Mouse (Mus musculus) lung, postnatal 0 days (tissue): ENCODE data around the gene Ldha. TPM values are rescaled to one million over a fixed set of nuclear protein-coding genes. Genes with fewer than 3 reads are reported as not detected.
"Not testable (repeated sequence)": the region's sequence is repeated elsewhere in the genome, so short reads cannot be mapped to it uniquely, and the experiment has no call there.

Experiments used
- ATAC-seq: fragments of 200-750 bp; cut with Nextera tagmentation; 2 replicates; pipeline ENCODE4 v1.8.0; 2017; ENCODE audit warnings: moderate library complexity
- DNase-seq: peaks from one replicate; pipeline ENCODE4 v3.0.0-alpha.2; 2016; ENCODE audit warnings: low spot score
- H3K27ac ChIP-seq: fragments of 300-500 bp; sonication (generic); 2 replicates; pipeline ENCODE4 v1.5.1; 2014; ENCODE audit warnings: antibody characterized with exemption, mild to moderate bottlenecking, low read length, mixed read lengths
- H3K27me3 ChIP-seq: fragments of 300-500 bp; sonication (generic); replicated peaks from 2 replicates; pipeline ENCODE4 v1.6.1; 2014; ENCODE audit warnings: low read length, mixed read lengths; ENCODE audit not compliant: insufficient read depth
- H3K36me3 ChIP-seq: fragments of 300-500 bp; sonication (generic); 2 replicates; pipeline ENCODE4 v1.6.1; 2014; ENCODE audit warnings: low read length, mixed read lengths; ENCODE audit not compliant: insufficient read depth
- H3K4me1 ChIP-seq: fragments of 300-500 bp; sonication (generic); 2 replicates; pipeline ENCODE4 v1.6.1; 2014; ENCODE audit warnings: antibody characterized with exemption, low read depth, low read length, mixed read lengths; ENCODE audit not compliant: insufficient read depth
- H3K4me2 ChIP-seq: fragments of 300-500 bp; sonication (generic); replicated peaks from 2 replicates; pipeline ENCODE4 v1.6.1; 2014; ENCODE audit warnings: low read depth, mild to moderate bottlenecking, low read length, moderate library complexity, mixed read lengths
- H3K4me3 ChIP-seq: fragments of 300-500 bp; sonication (generic); 2 replicates; pipeline ENCODE4 v1.5.1; 2014; ENCODE audit warnings: low read depth, low read length
- H3K9ac ChIP-seq: fragments of 300-500 bp; sonication (generic); replicated peaks from 2 replicates; pipeline ENCODE4 v1.6.1; 2014; ENCODE audit warnings: low read depth, mild to moderate bottlenecking
- H3K9me3 ChIP-seq: fragments of 300-500 bp; sonication (generic); 2 replicates; pipeline ENCODE4 v1.6.1; 2016; ENCODE audit warnings: low read length, mixed read lengths
- CTCF ChIP-seq: IDR thresholded peaks from 2 replicates; pipeline ENCODE4 v1.5.1; 2016; ENCODE audit warnings: antibody characterized with exemption, mild to moderate bottlenecking
- EP300 ChIP-seq: IDR thresholded peaks from 2 replicates; pipeline ENCODE4 v1.6.1; 2016; ENCODE audit warnings: antibody characterized with exemption, mild to moderate bottlenecking, control low read depth
- WGBS: fragments of 180-500 bp; shearing (Covaris S2); extraction: QIAGEN DNeasy Blood & Tissue Kit; methylation state at CpG from one replicate; pipeline ENCODE4 v1.1.7; 2014; 5-methylcytosine and 5-hydroxymethylcytosine counted together
- polyA plus RNA-seq: library from polyadenylated mRNA; unstranded; fragments of >200 nt; fragmentation: Nextera tagmentation; extraction: Ambion mirVana; gene quantifications from 2 replicates; pipeline ENCODE4 v1.2.1, GENCODE M21; 2015

Gene Ldha
- polyA plus RNA-seq, 1 experiment from 2014 or later = 589 TPM

DNA sequence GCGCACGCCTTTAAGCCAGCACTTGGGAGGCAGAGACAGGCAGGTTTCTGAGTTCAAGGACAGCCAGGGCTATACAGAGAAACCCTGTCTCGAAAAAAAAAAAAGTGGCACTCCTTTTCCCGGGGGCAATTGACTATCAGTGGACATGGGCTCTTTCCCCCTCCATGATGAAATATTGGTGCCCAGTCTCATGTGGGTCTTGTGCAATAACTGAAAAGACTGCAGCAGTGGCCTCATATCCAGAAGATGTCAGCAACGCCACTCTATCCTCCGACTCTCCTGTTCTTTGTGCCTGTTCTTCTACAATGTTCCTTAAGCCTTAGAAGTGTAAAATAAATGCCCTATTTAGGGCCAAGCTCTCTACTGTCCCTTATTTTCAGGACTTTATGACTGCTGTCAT is 30.9 kb upstream of the Ldha start:
- 95% methylated on average over 6 of the region's 6 CpGs for WGBS
- TF ChIP-seq EP300 (no peak), CTCF (no peak)

DNA sequence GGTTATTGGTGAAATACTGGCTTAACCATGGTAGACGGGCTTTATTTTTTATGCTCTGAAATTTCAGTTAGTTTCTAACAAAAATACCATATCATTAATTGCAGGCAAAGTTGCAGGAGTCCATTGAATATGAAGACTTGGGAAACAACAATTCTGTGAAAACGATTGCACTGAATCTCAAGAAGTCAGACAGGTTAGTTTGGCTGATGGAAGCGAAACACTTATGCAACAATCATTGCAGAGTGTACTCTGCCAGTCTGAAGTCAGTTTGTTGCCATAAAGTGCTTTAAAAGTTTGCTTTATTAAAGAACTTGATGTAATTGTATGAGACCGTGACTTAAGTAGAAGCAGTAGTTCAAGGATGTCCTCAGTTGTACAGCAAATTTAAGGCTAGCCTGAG is 27.3 kb upstream of the Ldha start:
- no peak for ATAC-seq
- DNase-seq = no peak
- peaks cover 42% of the 10 kb centered on the region for H3K36me3 ChIP-seq
- no peaks in the 10 kb centered on the region for H3K4me1 ChIP-seq
- 83% methylated on average over 4 of the region's 4 CpGs for WGBS
- no peak overlapping the region for H3K4me2 ChIP-seq
- no peaks in the 10 kb centered on the region for H3K27me3 ChIP-seq
- no peak overlapping the region for H3K9ac ChIP-seq
- no peak overlapping the region for H3K27ac ChIP-seq
- H3K4me3 ChIP-seq = no peak overlapping the region
- TF ChIP-seq CTCF = no peak
- no peak for TF ChIP-seq EP300
- H3K9me3 ChIP-seq = no peaks in the 10 kb centered on the region

More for the DNA sequence above, 30.9 kb upstream of the Ldha start:
- no peak for ATAC-seq
- Histone ChIP-seq H3K9me3 (no peaks in the 10 kb centered on the region), H3K4me1 (no peaks in the 10 kb centered on the region), H3K9ac (no peak overlapping the region), H3K36me3 (peaks cover 23% of the 10 kb centered on the region), H3K27ac (no peak overlapping the region), H3K4me2 (no peak overlapping the region), H3K27me3 (no peaks in the 10 kb centered on the region), H3K4me3 (no peak overlapping the region)
- no peak for DNase-seq

DNA sequence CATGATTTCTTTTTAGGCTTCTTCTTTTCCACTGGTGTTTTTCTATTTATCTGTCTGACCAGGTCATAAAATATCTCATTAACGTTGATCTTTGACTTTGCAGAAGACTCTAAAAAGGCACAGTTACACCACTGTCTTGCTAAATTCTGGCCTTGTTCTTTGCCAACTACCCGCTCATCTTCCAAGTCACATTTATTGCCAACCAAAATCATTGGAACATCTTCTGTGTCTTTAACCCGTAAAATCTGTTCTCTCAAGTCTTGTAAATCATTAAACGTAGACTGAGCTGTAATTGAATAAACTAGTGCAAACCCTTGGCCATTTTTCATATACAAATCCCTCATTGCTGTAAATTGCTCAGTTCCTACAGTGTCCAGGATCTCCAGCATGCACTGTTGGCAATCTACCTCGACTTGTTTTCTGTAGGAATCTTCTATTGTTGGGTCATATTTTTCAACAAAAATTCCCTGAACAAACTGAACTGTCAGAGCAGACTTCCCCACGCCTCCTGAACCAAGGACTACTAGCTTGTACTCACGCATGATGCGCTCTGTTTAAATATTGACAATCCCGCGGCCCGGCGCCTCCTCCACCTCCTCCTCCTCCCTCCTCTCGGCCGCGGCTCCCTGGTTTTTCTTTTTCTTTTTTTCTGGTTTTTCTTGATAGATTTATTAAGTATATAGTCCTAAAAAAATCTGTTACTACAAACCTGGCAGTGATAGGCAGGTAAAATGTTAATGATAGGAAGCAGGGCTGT is 20.2 kb upstream of the Ldha start:
- not testable (repeated sequence) for H3K9ac ChIP-seq, H3K9me3 ChIP-seq, H3K4me1 ChIP-seq, H3K4me3 ChIP-seq, DNase-seq, ATAC-seq, H3K4me2 ChIP-seq, H3K27me3 ChIP-seq, H3K27ac ChIP-seq
- WGBS = 75% methylated on average over 15 of the region's 15 CpGs
- H3K36me3 ChIP-seq = peaks cover 35% of the 10 kb centered on the region

DNA sequence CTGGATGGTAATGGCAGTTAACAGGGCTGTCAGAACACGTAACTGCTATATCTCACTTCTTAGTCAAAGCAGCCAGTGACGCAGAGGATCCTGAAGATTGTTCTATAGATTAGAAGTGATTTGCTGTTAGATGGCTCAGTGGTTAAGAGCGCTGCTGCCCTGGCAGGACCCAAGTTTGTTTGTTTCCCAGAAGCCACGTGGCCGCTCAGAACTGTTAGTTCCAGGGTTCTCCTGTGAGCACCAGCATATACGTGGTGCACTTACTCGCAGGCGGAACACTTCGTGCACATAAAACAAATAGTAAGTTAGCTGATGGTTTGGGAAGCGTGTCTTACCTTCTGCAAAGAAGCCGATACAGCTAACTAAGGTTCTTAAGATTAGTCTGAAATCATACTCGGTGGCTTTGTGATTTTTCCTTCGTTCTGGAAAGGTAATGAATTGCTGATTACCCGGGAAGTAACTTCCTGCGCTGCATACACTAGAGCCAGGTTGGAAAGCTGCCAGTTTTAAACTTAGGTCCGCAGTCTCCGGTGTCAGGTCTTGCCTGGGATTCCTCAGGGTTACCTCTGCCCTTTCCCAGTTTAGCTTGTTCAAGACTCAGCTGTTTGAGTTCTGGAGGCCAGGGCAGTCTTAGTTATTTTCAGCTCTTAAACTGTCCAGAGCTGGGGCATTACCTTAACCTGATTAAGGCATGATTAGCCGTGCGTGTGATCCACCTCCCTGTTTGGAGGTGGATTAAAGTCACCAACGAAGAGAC is 14.1 kb upstream of the Ldha start:
- Histone ChIP-seq H3K4me2 (peak overlapping the region; percentile 29), H3K4me3 (no peak overlapping the region), H3K27me3 (no peaks in the 10 kb centered on the region), H3K9me3 (no peaks in the 10 kb centered on the region), H3K9ac (no peak overlapping the region), H3K36me3 (peaks cover 12% of the 10 kb centered on the region), H3K4me1 (peaks cover 20% of the 10 kb centered on the region; the same call in 1 of the 2 replicates), H3K27ac (0 out of 2 replicates have a peak overlapping the region, but pooled peaks have one; percentile 20)
- DNase-seq (peak; percentile 54), ATAC-seq (no peak)
- TF ChIP-seq CTCF = no peak
- TF ChIP-seq EP300 = no peak
- 35% methylated on average over 20 of the region's 20 CpGs for WGBS

DNA sequence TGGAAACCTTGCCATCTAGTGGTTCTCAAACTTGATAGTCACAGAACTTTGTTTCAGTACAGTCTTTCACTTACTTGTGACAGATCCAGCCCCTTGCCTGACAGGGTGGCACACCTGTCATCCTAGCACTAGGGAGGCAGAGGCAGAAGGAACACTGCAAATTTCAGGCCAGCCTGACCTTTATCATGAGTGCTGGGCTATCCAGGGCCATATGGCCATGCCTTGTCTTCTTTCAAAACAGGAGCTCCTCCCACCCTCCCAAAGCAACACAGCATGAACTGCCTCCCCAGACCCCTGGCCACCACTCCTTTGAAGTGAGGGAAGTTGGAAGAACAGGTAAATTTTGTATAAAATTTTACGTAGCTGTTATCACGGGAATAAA is 13.5 kb upstream of the Ldha start:
- Histone ChIP-seq H3K9ac (no peak overlapping the region), H3K4me1 (peaks cover 20% of the 10 kb centered on the region; the same call in 1 of the 2 replicates), H3K4me3 (no peak overlapping the region), H3K4me2 (no peak overlapping the region), H3K36me3 (peaks cover 6% of the 10 kb centered on the region; the same call in 1 of the 2 replicates), H3K27ac (0 out of 2 replicates have a peak overlapping the region, but pooled peaks have one; percentile 20), H3K9me3 (no peaks in the 10 kb centered on the region), H3K27me3 (no peaks in the 10 kb centered on the region)
- WGBS = 88% methylated on average over 2 of the region's 2 CpGs
- DNase-seq (no peak), ATAC-seq (no peak)
- TF ChIP-seq EP300 (no peak), CTCF (no peak)

DNA sequence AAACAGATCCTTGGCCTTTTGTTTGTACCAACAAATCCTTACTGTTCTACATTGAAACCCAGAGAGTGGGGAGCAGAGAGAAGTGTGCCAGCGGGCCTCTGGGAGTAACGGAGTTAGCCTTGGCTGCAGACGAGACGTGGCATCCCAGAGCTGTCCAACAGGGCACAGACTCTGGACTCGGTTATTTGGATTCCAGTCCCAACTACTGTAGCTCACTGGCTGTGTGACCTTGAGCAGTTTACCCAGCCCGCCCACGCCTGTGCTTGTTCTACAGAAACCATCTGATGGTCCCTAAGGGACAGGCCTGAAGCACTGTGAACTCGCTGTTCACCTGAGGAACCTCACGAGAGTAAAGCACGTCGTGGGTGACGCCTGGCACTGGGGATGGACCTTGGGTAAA is 11.4 kb upstream of the Ldha start:
- DNase-seq (no peak), ATAC-seq (no peak)
- Histone ChIP-seq H3K9ac (no peak overlapping the region), H3K27me3 (no peaks in the 10 kb centered on the region), H3K9me3 (no peaks in the 10 kb centered on the region), H3K27ac (no peak overlapping the region), H3K4me1 (peaks cover 22% of the 10 kb centered on the region; the same call in 1 of the 2 replicates), H3K4me2 (no peak overlapping the region), H3K4me3 (no peak overlapping the region), H3K36me3 (no peaks in the 10 kb centered on the region)
- WGBS = 90% methylated on average over 12 of the region's 12 CpGs
- TF ChIP-seq EP300 (no peak), CTCF (no peak)
